Mouse (Mus musculus): ENCODE measurements around the gene Pdap1.
"Not testable (repeated sequence)": the region's sequence is repeated elsewhere in the genome, so short reads cannot be mapped to it uniquely, and the experiment has no call there.

Pdap1 gene

GRCm38 (mm10) chr5:145139571-145140519, at the start of gene Pdap1, which contains the start of gene Bud31:
Pdap1 (minus strand) TSS chr5:145140238.
Bud31 (plus strand) TSS chr5:145140362.
- DNase-seq (ENCODE audit: extremely low spot score, low spot score) = peak; percentile 96

DNA sequence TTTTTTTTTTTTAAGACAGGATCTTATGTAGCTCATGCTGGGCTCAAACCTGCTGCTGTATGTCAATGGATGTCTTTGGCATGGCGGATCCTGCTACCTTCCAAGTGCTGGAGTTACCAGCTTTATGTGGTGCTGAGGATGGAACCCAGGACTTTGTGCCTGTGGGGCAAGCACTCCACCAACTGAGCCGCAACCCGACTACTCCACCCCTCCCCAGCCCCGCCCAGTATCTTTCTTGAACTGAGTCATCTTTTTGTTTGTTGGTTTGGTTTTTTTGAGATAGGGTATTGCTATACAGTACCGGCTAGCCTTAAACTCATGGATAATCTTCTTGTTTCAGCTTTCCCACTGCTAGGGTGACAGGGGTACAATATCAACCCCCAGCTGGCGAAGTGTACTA, 49.4 kb upstream of the Pdap1 start:
- DNase-seq (ENCODE audit: extremely low spot score, low spot score) = no peak

DNA sequence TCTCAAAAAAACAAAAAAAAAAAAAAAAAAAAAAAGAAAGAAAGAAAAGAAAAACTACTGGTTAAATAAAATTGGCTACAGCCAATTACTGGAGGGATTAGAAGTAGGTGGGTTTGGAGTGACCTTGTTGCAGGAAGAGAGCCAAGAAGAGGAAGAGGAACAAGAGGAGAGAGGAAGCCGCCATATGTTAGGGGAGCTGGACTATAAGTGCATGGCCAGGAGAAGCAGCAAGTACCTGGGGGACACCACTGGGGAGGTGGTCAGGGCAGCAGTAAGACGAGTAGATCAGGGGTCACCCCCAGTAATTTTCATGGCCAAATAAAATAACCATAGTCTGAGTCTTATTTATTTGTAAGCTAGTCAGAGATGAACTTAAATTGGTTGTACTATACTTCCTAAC, 45.2 kb upstream of the Pdap1 start:
- DNase-seq (ENCODE audit: extremely low spot score, low spot score) = no peak

- no peak for DNase-seq (ENCODE audit: extremely low spot score, low spot score)
These were observed 38.5 kb upstream of the Pdap1 start for GRCm38 (mm10) chr5:145178461-145178980.

GRCm38 (mm10) chr5:145167306-145167661, 27.2 kb upstream of the Pdap1 start:
- no peak for DNase-seq (ENCODE audit: extremely low spot score, low spot score)

GRCm38 (mm10) chr5:145166536-145167305, 26.7 kb upstream of the Pdap1 start, which contains the start of the genes Ptcd1 and Cpsf4:
Ptcd1 (minus strand) TSS chr5:145167108.
Cpsf4 (plus strand) TSS chr5:145167213.
- DNase-seq (ENCODE audit: extremely low spot score, low spot score) = peak; percentile 100

- DNase-seq (ENCODE audit: extremely low spot score, low spot score) = no peak
These were observed 25.1 kb upstream of the Pdap1 start for GRCm38 (mm10) chr5:145165184-145165583.

- no peak for DNase-seq (ENCODE audit: extremely low spot score, low spot score)
These were observed 24.7 kb upstream of the Pdap1 start for GRCm38 (mm10) chr5:145164710-145165109.

DNA sequence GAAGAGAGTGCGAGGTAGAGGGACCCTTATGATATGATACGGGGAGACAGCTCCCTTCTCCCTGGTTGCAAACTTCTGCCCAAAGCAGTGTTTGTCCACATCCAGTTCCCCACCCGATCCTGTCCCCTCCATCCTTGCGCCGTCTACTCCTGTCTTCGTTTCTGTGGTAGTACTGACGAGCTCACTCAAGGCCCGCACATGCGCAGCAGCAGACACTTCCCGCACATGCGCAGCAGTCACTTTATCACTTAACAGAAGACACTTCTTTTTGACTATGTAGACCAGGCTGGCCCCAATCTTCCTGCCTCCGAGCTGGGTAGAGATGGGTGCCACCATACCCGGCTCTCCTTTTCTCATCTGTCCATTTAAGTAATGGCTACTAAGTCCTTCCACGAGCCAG, 21.3 kb upstream of the Pdap1 start:
- DNase-seq (ENCODE audit: extremely low spot score, low spot score) = no peak

DNA sequence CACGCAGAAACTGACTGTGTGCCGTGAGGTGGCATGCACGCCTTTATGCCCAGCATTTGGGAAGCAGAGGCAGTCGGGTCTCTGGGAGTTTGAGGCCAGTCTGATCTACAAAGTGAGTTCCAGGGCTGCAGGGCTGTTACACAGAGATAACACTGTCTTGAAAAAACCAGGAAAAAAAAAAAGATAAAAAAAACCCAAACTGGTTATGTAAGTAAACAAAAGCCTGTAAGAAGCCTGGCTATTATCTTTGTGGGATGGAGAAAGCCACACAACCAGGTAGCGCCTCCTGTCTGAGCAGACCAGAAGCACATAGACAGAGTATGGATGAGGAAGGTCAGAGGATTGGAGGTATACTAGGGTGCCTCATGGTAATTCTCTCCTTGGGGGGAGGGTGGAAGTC, 12.7 kb upstream of the Pdap1 start:
- no peak for DNase-seq (ENCODE audit: extremely low spot score, low spot score)

DNA sequence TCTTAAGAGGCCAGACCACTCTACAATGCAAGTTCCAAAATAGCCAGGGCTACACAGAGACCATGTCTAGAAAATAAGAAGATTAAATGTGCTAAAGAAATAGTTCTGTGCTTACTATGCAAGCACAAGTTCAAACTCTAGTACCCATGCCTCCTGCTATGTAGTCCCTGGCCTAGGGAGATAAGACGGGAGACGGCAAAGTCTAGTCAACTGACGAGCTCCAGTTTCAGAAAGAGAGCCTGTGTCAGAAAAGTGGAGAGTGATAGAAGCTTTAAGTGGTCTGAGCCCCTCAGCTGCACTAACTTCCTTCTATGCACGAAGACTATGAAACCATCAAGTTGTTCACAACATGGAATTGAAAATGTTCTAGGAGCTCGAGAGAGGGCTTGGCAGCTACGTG, 9.3 kb upstream of the Pdap1 start:
- no peak for DNase-seq (ENCODE audit: extremely low spot score, low spot score)

GRCm38 (mm10) chr5:145147748-145148147, 7.7 kb upstream of the Pdap1 start:
- DNase-seq (ENCODE audit: extremely low spot score, low spot score) = no peak

- peak; percentile 26 for DNase-seq (ENCODE audit: extremely low spot score, low spot score)
These were observed 573 bp upstream of the Pdap1 start for GRCm38 (mm10) chr5:145140611-145141010.

DNA sequence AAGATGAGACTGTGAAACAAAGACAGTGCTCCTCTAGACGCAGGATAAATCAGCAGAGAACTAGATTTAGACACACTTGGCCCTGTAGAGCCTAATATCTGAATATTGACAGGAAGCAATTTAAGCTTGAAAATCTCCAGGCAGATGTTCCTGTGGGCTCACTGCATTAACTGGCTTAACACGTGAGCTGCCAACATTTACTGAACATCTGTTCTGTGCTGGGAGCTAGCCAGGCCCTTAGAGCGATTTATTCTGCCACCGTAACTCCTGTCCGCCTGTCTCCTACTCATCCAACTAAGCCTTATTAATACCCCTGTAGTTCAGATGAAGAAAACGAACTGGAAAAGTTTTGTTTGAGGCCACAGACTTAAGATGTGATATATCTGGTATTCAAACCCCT, 1.2 kb downstream of the Pdap1 start:
- DNase-seq (ENCODE audit: extremely low spot score, low spot score) = no peak

GRCm38 (mm10) chr5:145133275-145133674, 6.8 kb downstream of the Pdap1 start:
- not testable (repeated sequence) for DNase-seq (ENCODE audit: extremely low spot score, low spot score)

- DNase-seq (ENCODE audit: extremely low spot score, low spot score) = no peak
These were observed 9.0 kb downstream of the Pdap1 start for GRCm38 (mm10) chr5:145130995-145131394.

GRCm38 (mm10) chr5:145130191-145130590, 9.8 kb downstream of the Pdap1 start:
- DNase-seq (ENCODE audit: extremely low spot score, low spot score) = no peak

GRCm38 (mm10) chr5:145129773-145130172, 10.3 kb downstream of the Pdap1 start:
- DNase-seq (ENCODE audit: extremely low spot score, low spot score) = not testable (repeated sequence)

DNA sequence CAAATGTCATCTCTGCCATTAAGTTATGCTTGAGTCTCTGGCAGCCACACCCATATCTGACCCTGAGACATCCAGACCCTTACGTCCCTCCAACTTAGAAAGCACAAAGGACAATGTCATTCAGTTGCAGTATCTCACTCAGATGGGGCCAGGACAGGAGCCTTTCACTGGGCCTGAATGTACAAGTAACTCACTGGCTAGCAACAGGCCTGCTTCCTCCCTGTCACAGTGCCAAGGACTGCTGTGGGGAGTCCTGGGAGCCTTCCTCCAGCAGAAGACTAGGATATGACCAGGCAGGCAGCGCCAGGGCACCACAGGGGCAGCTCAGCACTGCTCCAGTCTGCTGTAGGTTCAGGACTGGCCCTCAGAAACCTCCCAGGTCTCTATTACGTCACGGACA, 10.9 kb downstream of the Pdap1 start:
- no peak for DNase-seq (ENCODE audit: extremely low spot score, low spot score)

- no peak for DNase-seq (ENCODE audit: extremely low spot score, low spot score)
These were observed 13.5 kb downstream of the Pdap1 start for GRCm38 (mm10) chr5:145126580-145126979.

DNA sequence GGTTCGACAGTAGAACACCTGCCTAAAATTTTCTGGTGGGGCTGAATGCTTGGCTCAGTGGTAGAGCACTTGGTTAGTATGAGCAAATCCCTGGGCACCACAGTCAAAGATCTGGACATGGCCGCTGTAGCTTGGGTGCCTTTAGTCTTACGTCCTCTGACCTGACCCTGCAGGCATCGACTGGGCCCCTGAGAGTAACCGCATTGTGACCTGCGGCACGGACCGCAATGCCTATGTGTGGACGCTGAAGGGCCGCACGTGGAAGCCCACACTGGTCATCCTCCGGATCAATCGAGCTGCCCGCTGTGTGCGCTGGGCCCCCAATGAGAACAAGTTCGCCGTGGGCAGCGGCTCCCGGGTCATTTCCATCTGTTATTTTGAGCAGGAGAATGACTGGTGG, 16.6 kb downstream of the Pdap1 start:
- DNase-seq (ENCODE audit: extremely low spot score, low spot score) = no peak

- no peak for DNase-seq (ENCODE audit: extremely low spot score, low spot score)
These were observed 19.1 kb downstream of the Pdap1 start for GRCm38 (mm10) chr5:145120921-145121320.

Measured in neural tube, embryonic 10.5 days (tissue).